Mouse (Mus musculus): ENCODE results near the gene Cbr4. TPM values are rescaled to one million over a fixed set of nuclear protein-coding genes. Genes with fewer than 3 reads are reported as not detected.

Gene Cbr4
- polyA plus RNA-seq (2012; rRNA removed): 10.2 and 11.7 TPM in 2 replicates

DNA sequence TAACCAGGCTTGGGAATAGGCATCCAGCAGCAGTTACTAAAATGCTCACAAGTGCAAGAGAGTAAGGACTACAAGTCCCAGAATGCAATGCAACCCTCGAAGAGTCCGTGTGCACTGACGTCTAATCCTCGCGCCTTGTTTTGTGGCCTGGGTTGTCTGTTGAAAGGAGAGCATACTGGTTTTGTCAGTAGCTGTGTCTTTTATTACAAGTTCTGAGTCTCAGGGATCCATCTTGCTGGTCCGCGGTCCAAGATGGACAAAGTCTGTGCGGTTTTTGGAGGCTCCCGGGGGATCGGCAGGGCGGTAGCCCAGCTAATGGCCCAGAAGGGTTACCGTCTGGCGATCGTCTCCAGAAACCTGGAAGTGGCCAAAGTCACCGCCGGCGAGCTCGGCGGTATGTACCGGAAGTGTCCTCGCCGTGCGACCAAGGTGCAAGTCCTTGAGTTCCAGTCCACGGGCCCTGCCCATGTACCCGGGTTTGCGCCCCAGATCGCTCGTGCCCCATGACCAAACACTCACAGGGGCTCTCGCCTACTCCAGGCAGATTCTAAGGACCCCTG is at the start of gene Cbr4:
Cbr4 (plus strand) TSS at position 138 of the 560 bp plus-strand sequence.
- peak; percentile 99 for DNase-seq (ENCODE audit: low read depth)
- no peak for TF ChIP-seq POLR2A (IDR thresholded peaks at IDR 0.05; ENCODE audit: borderline replicate concordance, extremely low read depth, insufficient read depth, insufficient read length, poor library complexity, severe bottlenecking)
- TF ChIP-seq CTCF (IDR thresholded peaks at IDR 0.05; ENCODE audit: borderline replicate concordance, extremely low read depth, insufficient read depth, insufficient read length): no peak

GRCm38 (mm10) chr8:61442988-61443387 is 44.5 kb upstream of the Cbr4 start:
- peak; percentile 40 for DNase-seq (ENCODE audit: low read depth)
- TF ChIP-seq CTCF (IDR thresholded peaks at IDR 0.05; ENCODE audit: borderline replicate concordance, extremely low read depth, insufficient read depth, insufficient read length) (no peak), POLR2A (IDR thresholded peaks at IDR 0.05; ENCODE audit: borderline replicate concordance, extremely low read depth, insufficient read depth, insufficient read length, poor library complexity, severe bottlenecking) (no peak)

DNA sequence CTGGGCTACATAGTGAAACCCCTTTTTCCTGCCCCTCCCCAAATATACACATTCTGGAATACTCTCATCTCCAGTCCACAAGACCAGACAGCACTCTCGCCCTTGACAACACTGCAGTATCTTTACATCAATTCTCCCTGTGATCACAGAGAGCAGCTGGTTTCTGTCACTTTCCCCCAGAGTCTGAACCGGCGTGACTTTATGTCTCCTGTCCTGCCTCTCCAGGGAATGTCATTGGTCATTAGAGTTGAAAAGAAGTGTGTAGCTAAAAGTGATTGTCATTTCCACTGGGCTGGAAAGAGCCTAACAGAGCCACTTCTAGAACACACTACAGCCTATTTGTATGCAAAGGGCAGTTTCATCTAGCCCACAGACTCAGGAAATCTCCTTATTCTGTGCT is 43.2 kb upstream of the Cbr4 start:
- TF ChIP-seq POLR2A (IDR thresholded peaks at IDR 0.05; ENCODE audit: borderline replicate concordance, extremely low read depth, insufficient read depth, insufficient read length, poor library complexity, severe bottlenecking) (no peak), CTCF (IDR thresholded peaks at IDR 0.05; ENCODE audit: borderline replicate concordance, extremely low read depth, insufficient read depth, insufficient read length) (no peak)
- peak; percentile 57 for DNase-seq (ENCODE audit: low read depth)

GRCm38 (mm10) chr8:61446329-61446728 is 41.2 kb upstream of the Cbr4 start:
- DNase-seq (ENCODE audit: low read depth): peak; percentile 89
- TF ChIP-seq CTCF (IDR thresholded peaks at IDR 0.05; ENCODE audit: borderline replicate concordance, extremely low read depth, insufficient read depth, insufficient read length) (no peak), POLR2A (IDR thresholded peaks at IDR 0.05; ENCODE audit: borderline replicate concordance, extremely low read depth, insufficient read depth, insufficient read length, poor library complexity, severe bottlenecking) (no peak)

GRCm38 (mm10) chr8:61448100-61448499 is 39.4 kb upstream of the Cbr4 start:
- no peak for TF ChIP-seq POLR2A (IDR thresholded peaks at IDR 0.05; ENCODE audit: borderline replicate concordance, extremely low read depth, insufficient read depth, insufficient read length, poor library complexity, severe bottlenecking)
- TF ChIP-seq CTCF (IDR thresholded peaks at IDR 0.05; ENCODE audit: borderline replicate concordance, extremely low read depth, insufficient read depth, insufficient read length): no peak
- DNase-seq (ENCODE audit: low read depth): no peak

DNA sequence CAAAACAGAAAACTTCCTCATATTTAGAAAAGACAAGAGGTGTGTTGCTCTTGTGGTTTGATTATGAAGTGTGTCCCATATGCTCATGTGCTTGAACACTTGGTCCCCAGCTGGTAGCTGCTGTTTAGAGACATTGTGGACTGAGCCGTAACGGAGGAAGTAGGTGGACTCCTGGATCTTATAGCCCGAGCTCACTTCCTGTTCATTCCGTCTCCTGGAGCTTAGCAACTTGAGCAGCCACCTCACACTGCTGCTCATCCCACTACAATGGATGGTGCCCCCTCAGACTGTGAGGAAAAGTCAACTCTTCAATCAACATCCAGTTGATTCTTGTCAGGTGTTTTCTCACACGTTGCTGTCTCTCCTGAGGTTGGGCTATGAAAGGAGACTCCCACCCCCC is 38.7 kb upstream of the Cbr4 start:
- TF ChIP-seq POLR2A (IDR thresholded peaks at IDR 0.05; ENCODE audit: borderline replicate concordance, extremely low read depth, insufficient read depth, insufficient read length, poor library complexity, severe bottlenecking) (no peak), CTCF (IDR thresholded peaks at IDR 0.05; ENCODE audit: borderline replicate concordance, extremely low read depth, insufficient read depth, insufficient read length) (no peak)
- no peak for DNase-seq (ENCODE audit: low read depth)

GRCm38 (mm10) chr8:61450916-61451575 is 36.5 kb upstream of the Cbr4 start:
- TF ChIP-seq POLR2A (IDR thresholded peaks at IDR 0.05; ENCODE audit: borderline replicate concordance, extremely low read depth, insufficient read depth, insufficient read length, poor library complexity, severe bottlenecking): no peak
- TF ChIP-seq CTCF (IDR thresholded peaks at IDR 0.05; ENCODE audit: borderline replicate concordance, extremely low read depth, insufficient read depth, insufficient read length): no peak
- no peak for DNase-seq (ENCODE audit: low read depth)

GRCm38 (mm10) chr8:61451721-61452337 is 35.7 kb upstream of the Cbr4 start:
- DNase-seq (ENCODE audit: low read depth): no peak

DNA sequence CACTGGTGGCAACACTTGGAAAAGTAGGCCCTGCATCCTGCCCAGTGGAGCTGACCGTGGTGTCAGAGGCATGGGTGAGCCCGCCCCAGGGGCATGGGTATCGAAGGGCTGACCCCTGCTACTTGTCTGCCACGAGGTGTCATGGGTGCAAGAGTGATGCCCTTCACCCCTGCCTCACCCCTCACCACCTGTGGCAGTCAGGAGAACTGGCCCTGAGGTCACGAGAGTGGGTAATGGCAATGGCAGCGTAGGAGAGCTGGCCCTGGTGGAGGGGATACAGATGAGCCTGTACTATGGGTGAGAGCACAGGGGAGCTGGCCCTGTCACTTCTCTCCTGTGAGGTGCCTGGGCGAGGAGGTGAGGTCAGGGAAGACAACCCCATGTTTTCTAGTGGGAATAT is 27.8 kb upstream of the Cbr4 start:
- DNase-seq (ENCODE audit: low read depth): no peak
- TF ChIP-seq POLR2A (IDR thresholded peaks at IDR 0.05; ENCODE audit: borderline replicate concordance, extremely low read depth, insufficient read depth, insufficient read length, poor library complexity, severe bottlenecking) (no peak), CTCF (IDR thresholded peaks at IDR 0.05; ENCODE audit: borderline replicate concordance, extremely low read depth, insufficient read depth, insufficient read length) (no peak)

More at GRCm38 (mm10) chr8:61451721-61452337, 35.7 kb upstream of the Cbr4 start:
- no peak for TF ChIP-seq POLR2A (IDR thresholded peaks at IDR 0.05; ENCODE audit: borderline replicate concordance, extremely low read depth, insufficient read depth, insufficient read length, poor library complexity, severe bottlenecking)
- TF ChIP-seq CTCF (IDR thresholded peaks at IDR 0.05; ENCODE audit: borderline replicate concordance, extremely low read depth, insufficient read depth, insufficient read length): no peak

DNA sequence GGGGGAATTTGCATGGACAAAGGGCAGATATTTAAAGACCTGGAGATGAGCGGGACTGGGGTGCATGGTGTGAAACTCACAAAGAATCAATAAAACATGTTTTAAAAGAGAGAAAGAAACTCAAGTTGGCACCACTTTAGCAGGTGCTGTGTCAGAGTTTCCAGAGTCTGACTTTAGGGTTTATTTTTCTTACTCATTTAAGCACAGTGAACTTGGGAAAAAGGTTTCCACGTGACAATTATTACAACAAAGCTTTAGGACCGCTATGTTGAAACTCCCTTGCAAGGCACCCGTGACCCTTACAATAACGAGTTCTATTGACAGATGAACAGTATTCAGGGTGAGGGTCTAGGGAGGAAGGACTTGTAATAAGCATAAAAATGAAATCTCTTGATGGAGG is 25.3 kb upstream of the Cbr4 start:
- DNase-seq (ENCODE audit: low read depth): no peak
- TF ChIP-seq CTCF (IDR thresholded peaks at IDR 0.05; ENCODE audit: borderline replicate concordance, extremely low read depth, insufficient read depth, insufficient read length) (no peak), POLR2A (IDR thresholded peaks at IDR 0.05; ENCODE audit: borderline replicate concordance, extremely low read depth, insufficient read depth, insufficient read length, poor library complexity, severe bottlenecking) (no peak)

GRCm38 (mm10) chr8:61464393-61464792 is 23.1 kb upstream of the Cbr4 start:
- no peak for TF ChIP-seq POLR2A (IDR thresholded peaks at IDR 0.05; ENCODE audit: borderline replicate concordance, extremely low read depth, insufficient read depth, insufficient read length, poor library complexity, severe bottlenecking)
- no peak for TF ChIP-seq CTCF (IDR thresholded peaks at IDR 0.05; ENCODE audit: borderline replicate concordance, extremely low read depth, insufficient read depth, insufficient read length)
- DNase-seq (ENCODE audit: low read depth): no peak
